Mouse (Mus musculus) lung, postnatal 0 days (tissue): ENCODE measurements around the gene Hist1h1e.

Experiments
- CTCF ChIP-seq: IDR thresholded peaks from 2 replicates; pipeline ENCODE4 v1.5.1; 2016; ENCODE audit warnings: antibody characterized with exemption, mild to moderate bottlenecking
- EP300 ChIP-seq: IDR thresholded peaks from 2 replicates; pipeline ENCODE4 v1.6.1; 2016; ENCODE audit warnings: antibody characterized with exemption, mild to moderate bottlenecking, control low read depth

GRCm38 (mm10) chr13:23620056-23620732 lies 2.2 kb downstream of the Hist1h1e start:
- TF ChIP-seq CTCF, result no peak
- no peak for TF ChIP-seq EP300
